Mouse (Mus musculus) macrophage (primary cell): ENCODE data around the gene Lrrc61. TPM values are rescaled to one million over a fixed set of nuclear protein-coding genes. Genes with fewer than 3 reads are reported as not detected.

Experiments
- H3K27ac ChIP-seq: fragments of 350-480 bp; formaldehyde crosslinking; 2 replicates; pipeline ENCODE4 v1.9.0; 2021
- H3K36me3 ChIP-seq: fragments of 350-480 bp; formaldehyde crosslinking; 2 replicates; pipeline ENCODE4 v1.9.0; 2021; ENCODE audit errors: inconsistent target
- H3K4me3 ChIP-seq: fragments of 350-480 bp; formaldehyde crosslinking; 2 replicates; pipeline ENCODE4 v1.9.0; 2021; ENCODE audit errors: inconsistent target
- H3K79me2 ChIP-seq: fragments of 350-480 bp; formaldehyde crosslinking; 2 replicates; pipeline ENCODE4 v1.9.0; 2021; ENCODE audit errors: inconsistent target
- WGBS: methylation state at CpG from one replicate; pipeline ENCODE4 v1.1.7; 2026; ENCODE audit warnings: inconsistent platforms; ENCODE audit not compliant: missing documents; 5-methylcytosine and 5-hydroxymethylcytosine counted together
- polyA plus RNA-seq: library from polyadenylated mRNA; stranded (reverse); fragments of 250-400 nt; gene quantifications from 3 replicates; pipeline ENCODE4 v1.2.4, GENCODE M21; 2018; ENCODE audit warnings: inconsistent platforms

Lrrc61 gene
- polyA plus RNA-seq, 1 experiment from 2014 or later: 15.1 TPM

DNA sequence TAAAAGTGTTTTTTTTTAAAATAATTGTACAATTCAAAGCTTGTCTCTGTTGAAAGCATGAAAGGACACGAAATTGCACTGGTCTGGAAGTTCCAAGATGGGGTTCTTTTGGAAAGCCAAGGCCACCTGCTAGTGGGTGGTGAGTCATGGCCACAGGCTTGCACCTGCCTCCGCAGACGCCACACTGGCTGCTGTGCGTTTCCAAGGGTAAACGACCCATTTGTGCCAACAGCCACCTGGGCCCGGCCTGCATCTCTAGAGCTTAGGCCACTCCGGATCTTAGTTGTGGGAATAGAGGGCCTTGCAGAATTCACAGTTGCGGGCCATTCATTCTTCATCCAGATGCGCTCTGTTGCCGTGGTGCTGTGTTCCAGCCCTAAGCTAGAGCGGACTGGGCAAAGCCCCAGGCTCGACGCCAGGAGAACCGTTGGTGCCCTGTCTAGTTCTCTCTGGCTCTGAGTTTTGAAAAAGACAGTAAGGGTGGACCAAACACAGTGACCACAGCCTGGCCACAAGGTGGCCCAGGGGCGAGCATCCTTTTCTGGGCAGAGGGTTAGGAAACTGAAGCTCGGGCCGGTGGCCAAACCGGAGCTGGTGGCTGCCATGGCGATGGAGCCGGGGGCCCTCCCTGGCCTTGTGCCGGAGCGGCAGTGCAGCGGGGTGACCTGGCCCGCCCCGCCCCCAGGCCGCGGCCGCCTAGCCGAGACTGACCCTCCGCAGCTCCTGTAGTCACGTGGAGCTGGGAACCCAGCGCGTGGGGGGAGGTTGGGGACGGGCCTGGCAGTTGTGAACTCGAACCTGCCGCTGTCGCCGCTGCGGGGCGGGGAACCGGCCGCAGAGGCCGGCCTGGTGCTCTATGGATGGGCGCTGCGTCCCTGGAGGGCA, 38.8 kb downstream of the Lrrc61 start, which contains the start of the genes Repin1 and Gm44965:
Gene Repin1, plus strand, starts transcription at position 726 of the 885 bp plus-strand sequence.
Gene Gm44965, plus strand, starts transcription at position 784 of the 885 bp plus-strand sequence.
- peak within 1 kb of the TSS; percentile 83 for H3K4me3 ChIP-seq
- 7% methylated on average over 43 of the region's 45 CpGs for WGBS
- peak within 1 kb of the TSS; percentile 43; the same call in 1 of the 2 replicates for H3K27ac ChIP-seq
- peaks cover 9% of the 10 kb centered on the region; the same call in 1 of the 2 replicates for H3K36me3 ChIP-seq
- H3K79me2 ChIP-seq: peaks cover 16% of the 10 kb centered on the region; the same call in 1 of the 2 replicates

DNA sequence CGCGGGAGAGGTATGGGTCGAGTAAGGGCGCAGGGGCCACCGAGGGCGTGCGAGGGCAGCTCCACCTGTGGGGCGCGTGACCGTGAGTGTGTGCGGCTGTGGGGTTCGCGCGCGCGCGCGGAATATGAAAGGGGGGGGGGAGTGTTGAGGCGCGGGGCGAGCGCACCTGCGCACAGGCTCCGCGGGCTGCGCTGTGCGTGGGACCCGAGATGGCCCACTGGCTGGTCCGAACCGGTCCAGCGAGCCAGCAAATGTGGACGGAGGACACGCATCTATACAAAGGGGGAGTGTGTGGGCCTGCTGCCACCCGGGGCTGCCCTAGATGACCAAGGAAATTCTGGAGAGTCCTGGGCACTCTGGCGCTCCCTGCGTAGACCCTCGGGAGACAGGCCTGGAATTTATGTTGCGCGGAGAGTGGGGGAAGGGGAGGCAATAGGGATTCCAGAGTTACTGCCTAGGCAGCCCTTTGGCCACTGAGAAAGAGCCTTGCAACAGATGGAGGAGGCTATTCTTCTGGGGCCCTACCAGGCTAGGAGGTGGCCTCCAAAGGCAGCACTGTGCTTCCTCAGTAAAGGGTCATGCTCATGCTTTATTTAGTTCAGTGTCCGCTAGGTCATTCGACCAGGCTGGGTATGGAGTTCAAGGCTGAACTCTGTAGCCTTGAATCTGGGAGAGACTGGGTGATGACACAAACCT, 39.6 kb downstream of the Lrrc61 start:
- WGBS: 2% methylated on average over 34 of the region's 41 CpGs
- Histone ChIP-seq H3K36me3 (peaks cover 13% of the 10 kb centered on the region; the same call in 1 of the 2 replicates), H3K27ac (peak overlapping the region; percentile 43; the same call in 1 of the 2 replicates), H3K79me2 (peaks cover 16% of the 10 kb centered on the region; the same call in 1 of the 2 replicates), H3K4me3 (peak overlapping the region; percentile 83)

DNA sequence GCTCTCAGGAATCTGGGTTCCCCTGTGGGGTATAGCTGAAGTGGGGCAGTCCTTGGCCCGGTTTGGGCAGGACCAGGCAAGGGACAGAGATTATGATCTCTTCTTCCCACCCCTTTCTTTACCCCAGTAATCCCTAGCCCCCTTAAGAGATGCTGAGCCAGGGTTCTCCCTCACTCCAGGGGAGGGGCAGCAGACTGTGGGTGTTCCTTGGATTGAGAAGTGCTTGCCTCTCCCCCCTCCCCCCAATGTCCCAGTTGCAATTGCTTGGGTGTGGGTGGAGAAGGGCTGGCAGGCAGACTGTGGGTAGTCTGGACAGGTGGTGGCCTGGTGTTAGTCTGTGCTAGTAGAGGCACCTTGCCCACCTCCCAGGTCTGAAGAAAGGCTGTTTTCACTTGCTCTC, 40.7 kb downstream of the Lrrc61 start:
- H3K27ac ChIP-seq: no peak overlapping the region
- peaks cover 13% of the 10 kb centered on the region; the same call in 1 of the 2 replicates for H3K36me3 ChIP-seq
- peaks cover 16% of the 10 kb centered on the region; the same call in 1 of the 2 replicates for H3K79me2 ChIP-seq
- WGBS: 40% methylated on average over 1 of the region's 1 CpGs
- H3K4me3 ChIP-seq: peak overlapping the region; percentile 83; the same call in 1 of the 2 replicates

DNA sequence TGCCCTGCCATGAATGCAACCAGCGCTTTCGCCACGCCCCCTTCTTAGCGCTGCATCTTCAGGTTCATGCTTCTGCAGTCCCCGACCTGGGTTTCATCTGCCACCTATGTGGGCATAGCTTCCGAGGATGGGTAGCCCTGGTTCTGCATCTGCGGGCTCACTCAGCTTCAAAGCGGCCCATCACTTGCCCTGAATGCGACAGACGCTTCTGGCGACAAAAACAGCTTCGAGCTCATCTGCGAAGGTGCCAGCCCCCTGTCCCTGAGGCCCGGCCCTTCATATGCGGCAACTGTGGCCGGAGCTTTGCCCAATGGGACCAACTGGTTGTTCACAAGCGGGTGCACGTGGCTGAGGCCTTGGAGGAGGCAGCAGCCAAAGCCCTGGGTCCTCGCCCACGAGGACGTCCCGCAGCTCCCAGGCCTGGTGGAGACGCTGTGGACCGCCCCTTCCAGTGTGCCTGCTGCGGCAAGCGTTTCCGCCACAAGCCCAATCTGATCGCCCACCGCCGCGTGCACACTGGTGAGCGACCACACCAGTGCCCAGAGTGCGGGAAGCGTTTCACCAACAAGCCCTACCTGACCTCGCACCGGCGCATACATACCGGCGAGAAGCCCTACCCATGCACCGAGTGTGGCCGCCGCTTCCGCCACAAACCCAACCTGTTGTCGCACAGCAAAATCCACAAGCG, 42.1 kb downstream of the Lrrc61 start:
- Histone ChIP-seq H3K4me3 (no peak overlapping the region), H3K27ac (no peak overlapping the region), H3K79me2 (peaks cover 16% of the 10 kb centered on the region; the same call in 1 of the 2 replicates), H3K36me3 (peaks cover 13% of the 10 kb centered on the region; the same call in 1 of the 2 replicates)
- WGBS: 95% methylated on average over 41 of the region's 45 CpGs

DNA sequence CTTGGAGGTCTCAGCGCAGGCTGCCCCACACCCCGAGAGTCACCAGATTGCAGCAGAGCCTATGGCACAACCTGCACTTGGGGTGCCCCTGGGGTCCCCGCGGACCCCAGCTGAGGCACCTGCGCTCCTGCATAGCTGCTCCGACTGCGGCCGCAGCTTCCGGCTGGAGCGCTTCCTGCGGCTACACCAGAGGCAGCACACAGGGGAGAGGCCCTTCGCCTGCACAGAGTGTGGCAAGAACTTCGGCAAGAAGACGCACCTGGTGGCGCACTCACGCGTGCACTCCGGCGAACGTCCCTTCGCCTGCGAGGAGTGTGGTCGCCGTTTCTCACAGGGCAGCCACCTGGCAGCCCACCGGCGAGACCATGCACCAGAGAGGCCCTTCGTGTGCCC, 42.6 kb downstream of the Lrrc61 start:
- Histone ChIP-seq H3K4me3 (no peak overlapping the region), H3K27ac (no peak overlapping the region), H3K36me3 (peaks cover 13% of the 10 kb centered on the region; the same call in 1 of the 2 replicates), H3K79me2 (peaks cover 16% of the 10 kb centered on the region; the same call in 1 of the 2 replicates)
- 94% methylated on average over 24 of the region's 27 CpGs for WGBS

DNA sequence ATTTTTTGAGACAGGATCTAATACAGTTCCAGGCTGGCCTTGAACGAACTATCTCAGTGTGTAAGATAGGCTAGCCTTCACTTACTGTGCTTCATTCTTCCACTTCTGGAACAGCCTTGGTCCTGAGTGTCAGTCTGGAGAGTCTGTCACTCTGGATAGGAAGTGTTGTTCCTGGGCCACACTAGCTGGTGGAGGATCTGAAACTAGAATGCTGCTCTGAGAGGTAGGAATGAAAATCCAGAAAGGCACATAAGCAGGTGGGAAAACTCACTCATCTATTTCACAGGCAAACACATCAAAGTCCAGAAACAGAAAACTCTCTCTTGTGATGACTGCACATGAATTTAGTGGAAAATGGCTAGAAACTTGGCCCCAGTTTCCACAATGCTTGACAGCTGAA, 46.0 kb downstream of the Lrrc61 start:
- Histone ChIP-seq H3K4me3 (no peak overlapping the region), H3K27ac (no peak overlapping the region), H3K79me2 (peaks cover under 1% of the 10 kb centered on the region; the same call in 1 of the 2 replicates), H3K36me3 (peaks cover 13% of the 10 kb centered on the region; the same call in 1 of the 2 replicates)
- WGBS: 100% methylated on average over 1 of the region's 1 CpGs

DNA sequence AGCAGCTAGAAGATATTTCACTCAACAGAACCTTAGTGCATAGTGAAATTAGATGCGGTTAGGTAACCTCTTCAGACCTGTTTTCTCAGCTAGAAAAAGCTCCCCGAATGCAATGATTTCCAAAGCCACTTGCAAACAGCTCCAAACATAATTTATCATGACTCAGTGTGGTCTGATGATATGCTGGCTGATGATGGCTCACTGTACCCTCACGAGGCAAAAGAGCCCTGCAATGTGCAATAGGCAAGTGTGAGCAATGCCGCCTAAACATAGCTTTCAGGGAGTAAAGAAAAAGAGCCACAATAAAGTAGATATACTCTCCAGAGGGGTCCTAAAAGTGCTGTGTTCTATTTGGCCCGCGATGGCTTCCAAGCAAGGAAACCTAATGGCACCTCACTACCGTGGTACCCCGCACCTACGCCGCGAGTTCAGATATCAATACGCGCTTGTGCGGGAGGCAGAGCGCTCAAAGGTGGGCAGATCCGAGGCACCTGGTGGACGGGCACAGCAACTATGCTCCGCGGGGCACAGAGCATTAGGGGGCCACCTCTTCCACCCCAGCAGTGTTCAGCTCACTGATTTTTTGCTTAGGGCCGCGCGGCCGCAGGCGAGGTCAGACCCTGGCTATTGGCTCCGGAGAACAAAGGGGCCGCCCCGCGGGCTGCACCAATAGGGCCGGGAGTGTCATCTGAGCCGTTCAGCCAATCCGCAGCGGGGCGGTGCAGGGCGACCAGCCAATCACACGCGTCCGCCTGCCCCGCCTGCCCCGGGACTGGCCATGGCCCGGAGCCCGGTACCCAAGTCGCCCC, 46.9 kb downstream of the Lrrc61 start, which contains the start of gene Zfp775:
Gene Zfp775, plus strand, starts transcription at position 793 of the 809 bp plus-strand sequence.
- whole genome bisulfite sequencing: 6% methylated on average over 42 of the region's 42 CpGs
- H3K4me3 ChIP-seq: peak within 1 kb of the TSS; percentile 74
- peaks cover 13% of the 10 kb centered on the region; the same call in 1 of the 2 replicates for H3K36me3 ChIP-seq
- no peaks in the 10 kb centered on the region; the same call in 1 of the 2 replicates for H3K79me2 ChIP-seq
- peak within 1 kb of the TSS; percentile 54 for H3K27ac ChIP-seq

DNA sequence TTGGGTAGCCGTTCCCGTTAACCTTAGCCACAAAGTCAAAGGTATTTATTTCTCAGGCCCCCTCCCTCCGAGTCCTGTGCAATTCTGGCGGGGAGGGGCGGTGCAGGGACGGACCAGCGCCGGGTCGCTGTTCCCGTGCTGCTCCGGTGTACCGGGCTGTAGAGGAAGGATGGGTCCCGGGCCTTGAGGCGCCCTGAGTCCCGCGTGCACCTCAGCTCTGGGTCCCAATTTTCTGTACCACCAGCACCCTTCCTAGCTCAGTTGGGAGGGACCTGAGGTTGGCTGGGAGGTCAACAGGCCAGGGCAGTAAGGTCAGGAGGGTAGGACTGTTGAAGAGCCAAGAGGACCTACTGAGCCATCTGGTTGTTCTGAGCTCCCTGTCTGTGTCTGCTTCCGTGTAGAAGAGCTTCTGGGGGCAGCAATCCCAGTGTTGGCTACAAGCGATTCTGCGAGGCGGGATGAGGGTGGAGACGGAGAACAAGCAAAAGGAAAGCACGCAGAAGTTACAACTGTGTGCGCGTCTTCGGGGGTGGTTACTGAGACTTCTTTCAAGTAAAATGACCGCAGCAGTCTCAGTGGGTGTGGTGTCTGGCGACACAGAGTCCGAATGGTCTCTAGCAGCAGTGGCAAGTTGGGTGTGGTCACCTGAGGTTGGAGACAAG, 47.6 kb downstream of the Lrrc61 start:
- peaks cover 13% of the 10 kb centered on the region; the same call in 1 of the 2 replicates for H3K36me3 ChIP-seq
- 1% methylated on average over 28 of the region's 28 CpGs for WGBS
- H3K27ac ChIP-seq: peak overlapping the region; percentile 37
- H3K79me2 ChIP-seq: no peaks in the 10 kb centered on the region
- peak overlapping the region; percentile 74 for H3K4me3 ChIP-seq

DNA sequence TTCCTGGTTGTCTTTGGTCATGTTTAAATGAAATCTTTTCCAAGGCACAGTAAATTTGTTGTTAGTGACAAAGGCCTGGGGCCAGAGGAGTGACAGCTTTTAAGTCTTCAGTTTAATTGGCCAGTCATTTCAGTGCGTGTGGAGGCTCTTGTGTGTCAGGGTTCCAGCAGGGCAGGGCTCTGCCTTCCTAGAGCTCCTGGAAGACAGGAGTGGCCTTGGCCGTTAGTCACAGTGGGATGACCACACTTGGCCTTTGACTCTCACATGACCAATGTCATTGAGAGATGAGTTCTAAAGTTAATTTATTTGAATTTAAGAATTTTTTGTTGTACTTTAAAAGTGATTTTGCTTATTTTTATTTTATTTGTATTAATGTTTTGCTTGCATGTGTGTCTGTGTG, 53.5 kb downstream of the Lrrc61 start:
- Histone ChIP-seq H3K79me2 (no peaks in the 10 kb centered on the region), H3K27ac (no peak overlapping the region), H3K36me3 (no peaks in the 10 kb centered on the region), H3K4me3 (no peak overlapping the region)
- WGBS: 100% methylated on average over 2 of the region's 2 CpGs

DNA sequence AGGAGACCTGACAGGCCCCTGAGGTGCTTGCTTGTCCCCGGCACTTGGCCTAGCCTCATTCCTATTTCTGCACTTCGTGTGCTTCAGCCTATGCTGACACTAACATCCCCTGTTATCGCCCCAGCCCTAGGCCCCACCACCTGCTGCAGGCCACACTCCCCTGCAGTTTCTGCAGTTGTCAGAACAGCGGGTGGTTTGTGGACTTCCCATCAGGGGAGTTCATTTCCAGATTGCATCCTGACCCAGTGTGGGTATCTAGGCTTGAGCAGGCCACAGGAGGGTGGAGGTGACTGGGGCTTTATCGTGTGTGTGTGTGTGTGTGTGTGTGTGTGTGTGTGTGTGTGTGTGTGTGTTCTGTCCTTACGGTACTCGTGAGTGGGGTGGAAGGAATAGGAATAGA, 54.9 kb downstream of the Lrrc61 start:
- WGBS: 46% methylated on average over 7 of the region's 7 CpGs
- H3K4me3 ChIP-seq: no peak overlapping the region
- H3K27ac ChIP-seq: no peak overlapping the region
- no peaks in the 10 kb centered on the region for H3K36me3 ChIP-seq
- no peaks in the 10 kb centered on the region for H3K79me2 ChIP-seq

DNA sequence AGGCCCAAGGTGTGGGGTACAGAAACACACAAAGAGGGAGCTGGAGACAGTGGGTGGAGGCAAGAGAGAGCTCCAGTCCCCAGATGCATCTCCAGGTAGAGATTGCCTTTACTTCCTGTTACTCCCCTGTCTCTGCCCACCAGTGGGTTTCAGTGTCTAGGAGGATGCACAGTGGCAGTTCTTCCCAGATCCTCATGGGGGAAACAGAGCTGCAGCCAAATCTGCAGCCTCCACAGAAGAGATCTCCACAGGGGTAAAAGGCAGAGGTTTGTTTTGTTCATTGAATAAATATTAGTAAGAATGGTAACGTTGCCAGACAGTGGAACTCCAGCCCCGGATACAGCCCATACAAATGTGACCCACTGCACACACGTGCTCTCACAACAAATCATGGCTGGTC, 56.1 kb downstream of the Lrrc61 start:
- H3K79me2 ChIP-seq: no peaks in the 10 kb centered on the region
- H3K4me3 ChIP-seq: no peak overlapping the region
- no peaks in the 10 kb centered on the region for H3K36me3 ChIP-seq
- 96% methylated on average over 3 of the region's 3 CpGs for WGBS
- H3K27ac ChIP-seq: no peak overlapping the region

DNA sequence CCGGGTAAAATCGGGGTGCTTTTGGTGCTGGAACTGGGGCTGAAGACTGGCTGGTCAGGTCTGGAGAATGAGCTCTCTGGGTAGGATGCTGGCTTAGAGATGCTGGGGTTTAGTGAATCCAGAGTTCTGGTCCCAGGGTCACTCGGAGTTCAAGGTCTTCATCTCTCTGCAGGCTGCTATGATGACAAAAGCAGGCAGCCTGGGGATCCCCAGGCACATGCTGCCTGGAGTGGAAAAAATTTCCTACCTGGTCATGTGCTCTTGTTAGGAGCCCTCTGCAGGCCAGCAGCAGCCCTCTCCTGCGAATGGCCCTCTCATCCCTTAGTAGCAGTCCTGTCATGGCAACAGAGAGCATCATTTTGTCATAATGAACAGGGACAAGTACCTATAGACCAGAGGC, 58.9 kb downstream of the Lrrc61 start:
- Histone ChIP-seq H3K36me3 (no peaks in the 10 kb centered on the region), H3K79me2 (no peaks in the 10 kb centered on the region), H3K27ac (no peak overlapping the region), H3K4me3 (no peak overlapping the region)
- WGBS: 97% methylated on average over 4 of the region's 4 CpGs

DNA sequence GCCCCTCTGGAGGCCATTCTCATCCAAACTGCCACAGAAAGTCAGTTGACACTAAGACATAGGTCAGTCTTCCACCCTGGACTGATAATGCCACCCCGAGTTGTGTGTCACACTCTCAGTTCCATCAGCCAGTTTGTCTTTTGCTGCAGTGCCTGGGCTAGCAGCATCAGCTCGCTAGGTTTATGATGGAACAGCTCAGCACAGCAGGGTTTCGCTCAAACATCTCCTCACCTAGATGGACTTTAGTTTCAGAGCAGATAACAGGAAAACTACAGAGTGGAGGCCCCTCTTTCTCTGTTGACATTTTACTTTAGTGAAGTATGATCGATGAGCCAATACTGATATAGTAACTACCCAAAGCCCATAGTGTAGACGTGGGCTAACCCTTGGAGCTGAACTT, 60.2 kb downstream of the Lrrc61 start:
- WGBS: 100% methylated on average over 5 of the region's 5 CpGs
- Histone ChIP-seq H3K36me3 (no peaks in the 10 kb centered on the region), H3K27ac (no peak overlapping the region), H3K79me2 (no peaks in the 10 kb centered on the region), H3K4me3 (no peak overlapping the region)
